Mouse (Mus musculus) MEL (cell line): ENCODE data around the gene 4930548H24Rik. TPM values are rescaled to one million over a fixed set of nuclear protein-coding genes. Genes with fewer than 3 reads are reported as not detected.

Experiments used
- DNase-seq: peaks from one replicate; pipeline ENCODE4 v3.0.0; 2011; ENCODE audit warnings: low read depth, low spot score
- H3K27ac ChIP-seq: 2 replicates; pipeline ENCODE4 v1.5.1; 2012; ENCODE audit warnings: low read depth, mild to moderate bottlenecking, control low read depth, low read length, moderate library complexity; ENCODE audit not compliant: control insufficient read depth
- H3K27me3 ChIP-seq, 2 experiments: fragments of 150-350 bp in 1 of 2; sonication (generic) in 1 of 2; 2 replicates each; pipeline ENCODE4 v1.6.1; 2012; ENCODE audit warnings: low read length in 2 of 2, mild to moderate bottlenecking in 2 of 2, improper control_type of control experiment in 1 of 2, moderate library complexity in 1 of 2; ENCODE audit not compliant: insufficient read depth in 2 of 2, control insufficient read depth in 1 of 2
- H3K36me3 ChIP-seq, 2 experiments: 2 replicates each; pipeline ENCODE4 v1.6.1; 2012 to 2014; ENCODE audit warnings: low read length in 2 of 2, improper control_type of control experiment in 1 of 2, inconsistent platforms in 1 of 2, mild to moderate bottlenecking in 1 of 2; ENCODE audit not compliant: insufficient read depth in 2 of 2, control insufficient read depth in 1 of 2
- H3K4me1 ChIP-seq, 2 experiments: fragments of 150-350 bp in 1 of 2; sonication (generic) in 1 of 2; 2 replicates each; pipeline ENCODE4 v1.6.1; 2012; ENCODE audit warnings: low read length in 2 of 2, improper control_type of control experiment in 1 of 2, mild to moderate bottlenecking in 1 of 2; ENCODE audit not compliant: insufficient read depth in 2 of 2, control insufficient read depth in 1 of 2
- H3K4me3 ChIP-seq, 2 experiments: fragments of 150-350 bp in 1 of 2; sonication (generic) in 1 of 2; 2 replicates each; pipeline ENCODE4 v1.5.1; 2012; ENCODE audit warnings: low read depth in 2 of 2, low read length in 2 of 2, mild to moderate bottlenecking in 2 of 2, moderate library complexity in 2 of 2, control low read depth in 1 of 2, improper control_type of control experiment in 1 of 2; ENCODE audit not compliant: control insufficient read depth in 1 of 2, insufficient read depth in 1 of 2
- H3K79me2 ChIP-seq: 2 replicates; pipeline ENCODE4 v1.6.1; 2012; ENCODE audit warnings: mild to moderate bottlenecking, low read length, moderate library complexity; ENCODE audit not compliant: control insufficient read depth, poor library complexity, insufficient read depth
- H3K9ac ChIP-seq: 2 replicates; pipeline ENCODE4 v1.6.1; 2012; ENCODE audit warnings: low read depth, mild to moderate bottlenecking, control low read depth, low read length, moderate library complexity; ENCODE audit not compliant: control insufficient read depth, poor library complexity, severe bottlenecking
- H3K9me3 ChIP-seq: fragments of 150-350 bp; sonication (generic); replicated peaks from 2 replicates; pipeline ENCODE4 v1.6.1; 2012; ENCODE audit warnings: mild to moderate bottlenecking, low read length, improper control_type of control experiment, moderate library complexity; ENCODE audit not compliant: insufficient read depth
- BHLHE40 ChIP-seq: IDR thresholded peaks from 2 replicates; pipeline ENCODE4 v1.6.1; 2012; ENCODE audit warnings: low read depth, mild to moderate bottlenecking, inconsistent platforms, low read length, improper control_type of control experiment, borderline replicate concordance
- CTCF ChIP-seq, 3 experiments: IDR thresholded peaks in 2 of 3; conservative IDR thresholded peaks in 1 of 3; 2 replicates each; pipeline ENCODE4 v1.5.1; 2011 to 2012; ENCODE audit warnings: low read length in 3 of 3, low read depth in 2 of 3, mild to moderate bottlenecking in 2 of 3, improper control_type of control experiment in 1 of 3, inconsistent platforms in 1 of 3, mixed read lengths in 1 of 3, moderate library complexity in 1 of 3; ENCODE audit not compliant: control insufficient read depth in 1 of 3, insufficient read depth in 1 of 3, poor library complexity in 1 of 3, severe bottlenecking in 1 of 3
- E2F4 ChIP-seq: IDR thresholded peaks from 2 replicates; pipeline ENCODE4 v1.6.1; 2011; ENCODE audit warnings: low read depth, low read length, improper control_type of control experiment, borderline replicate concordance
- ELF1 ChIP-seq: IDR thresholded peaks from 2 replicates; pipeline ENCODE4 v1.6.1; 2014; ENCODE audit warnings: low read depth, mild to moderate bottlenecking, inconsistent platforms, low read length, improper control_type of control experiment, moderate library complexity
- EP300 ChIP-seq, 2 experiments: IDR thresholded peaks; 2 replicates each; pipeline ENCODE4 v1.6.1; 2011; ENCODE audit warnings: improper control_type of control experiment in 2 of 2, low read length in 2 of 2, low read depth in 1 of 2, mild to moderate bottlenecking in 1 of 2
- GATA1 ChIP-seq: IDR thresholded peaks from 2 replicates; pipeline ENCODE4 v1.6.1; 2011; ENCODE audit warnings: low read depth, low read length, improper control_type of control experiment
- MAFK ChIP-seq: IDR thresholded peaks from 2 replicates; pipeline ENCODE4 v1.6.1; 2011; ENCODE audit warnings: low read depth, mild to moderate bottlenecking, low read length, improper control_type of control experiment, borderline replicate concordance
- MAX ChIP-seq: IDR thresholded peaks from 2 replicates; pipeline ENCODE4 v1.6.1; 2011; ENCODE audit warnings: low read length, improper control_type of control experiment
- MXI1 ChIP-seq: IDR thresholded peaks from 2 replicates; pipeline ENCODE4 v1.6.1; 2011; ENCODE audit warnings: mild to moderate bottlenecking, low read depth, low read length, improper control_type of control experiment
- MYC ChIP-seq: IDR thresholded peaks from 2 replicates; pipeline ENCODE4 v1.6.1; 2011; ENCODE audit warnings: low read depth, mild to moderate bottlenecking, low read length, improper control_type of control experiment, moderate library complexity
- POLR2AphosphoS2 ChIP-seq: IDR thresholded peaks from 2 replicates; pipeline ENCODE4 v1.6.1; 2011; ENCODE audit warnings: low read length, improper control_type of control experiment
- POLR2AphosphoS5 ChIP-seq: IDR thresholded peaks from 2 replicates; pipeline ENCODE4 v1.6.1; 2012; ENCODE audit warnings: low read depth, borderline replicate concordance, mild to moderate bottlenecking, inconsistent platforms, low read length, moderate library complexity, mixed read lengths
- RAD21 ChIP-seq: IDR thresholded peaks from 2 replicates; pipeline ENCODE4 v1.6.1; 2011; ENCODE audit warnings: mild to moderate bottlenecking, low read depth, low read length, improper control_type of control experiment
- SIN3A ChIP-seq: IDR thresholded peaks from 2 replicates; pipeline ENCODE4 v1.6.1; 2012; ENCODE audit warnings: low read length, improper control_type of control experiment, inconsistent platforms
- SMC3 ChIP-seq: IDR thresholded peaks from 2 replicates; pipeline ENCODE4 v1.6.1; 2011; ENCODE audit warnings: low read depth, low read length, improper control_type of control experiment
- TAL1 ChIP-seq: IDR thresholded peaks from 2 replicates; pipeline ENCODE4 v1.6.1; 2012; ENCODE audit warnings: mild to moderate bottlenecking, inconsistent platforms, low read length, moderate library complexity, mixed read lengths
- TBP ChIP-seq: IDR thresholded peaks from 2 replicates; pipeline ENCODE4 v1.8.0; 2011; ENCODE audit warnings: low read depth, low read length, improper control_type of control experiment
- USF1 ChIP-seq: IDR thresholded peaks from 2 replicates; pipeline ENCODE4 v1.6.1; 2014; ENCODE audit warnings: low read depth, mild to moderate bottlenecking, inconsistent platforms, low read length, improper control_type of control experiment, moderate library complexity
- ZKSCAN1 ChIP-seq: IDR thresholded peaks from 2 replicates; pipeline ENCODE4 v1.6.1; 2012; ENCODE audit warnings: low read depth, mild to moderate bottlenecking, inconsistent platforms, low read length, improper control_type of control experiment, moderate library complexity
- ZNF384 ChIP-seq: IDR thresholded peaks from 2 replicates; pipeline ENCODE4 v1.6.1; 2012; ENCODE audit warnings: low read depth, mild to moderate bottlenecking, inconsistent platforms, low read length, improper control_type of control experiment
- polyA plus RNA-seq, 2 experiments: library from polyadenylated mRNA; stranded (reverse) in 1 of 2; unstranded in 1 of 2; fragments of >175 nt in 1 of 2; fragments of >200 nt in 1 of 2; gene quantifications; 2 replicates each; pipeline versions ENCODE4 v1.2.1 to v1.2.4; 2012; ENCODE audit warnings: low replicate concordance in 2 of 2, low read depth in 1 of 2; ENCODE audit not compliant: insufficient read length in 2 of 2, insufficient read depth in 1 of 2, missing spikeins in 1 of 2
- total RNA-seq: library from RNA; depleted of rRNA; stranded (reverse); fragments of 300-350 nt; gene quantifications from 2 replicates; pipeline ENCODE4 v1.2.3, GENCODE M21; 2012

Gene 4930548H24Rik
- total and polyA plus RNA-seq, 3 experiments: 0.13 to 0.15 TPM; not detected in 1

DNA sequence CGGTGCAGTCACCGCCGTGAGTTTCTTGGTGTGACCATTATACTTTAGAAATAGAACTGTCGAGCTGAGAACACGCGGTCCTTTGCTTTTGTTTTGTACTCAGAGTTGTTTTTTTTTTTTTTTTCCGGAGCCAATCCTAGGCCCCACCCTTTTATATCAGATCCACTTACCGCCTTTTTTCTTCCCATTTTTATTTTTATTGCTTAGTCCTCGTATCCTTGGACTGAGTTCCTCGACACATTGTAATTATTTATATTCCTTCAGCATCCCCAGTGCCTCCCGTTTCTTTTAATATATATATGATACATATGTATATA lies 33.0 kb upstream of the 4930548H24Rik start:
- DNase-seq: no peak
- Histone ChIP-seq H3K4me1 (peaks cover 5 to 20% of the 10 kb centered on the region in 2 experiments), H3K9me3 (no peaks in the 10 kb centered on the region)
- TF ChIP-seq MAFK (no peak), E2F4 (peak; percentile 51; the same call in 1 of the 2 replicates), RAD21 (no peak), ZKSCAN1 (no peak), MAX (no peak; the same call in 1 of the 2 replicates), ZNF384 (peak; percentile 96), TBP (no peak; the same call in 1 of the 2 replicates), ELF1 (no peak), USF1 (no peak), MXI1 (no peak; the same call in 1 of the 2 replicates), BHLHE40 (no peak), TAL1 (no peak), GATA1 (peak; percentile 51), SIN3A (peak; percentile 41; the same call in 1 of the 2 replicates), POLR2AphosphoS5 (no peak), EP300 (IDR thresholded peaks at IDR 0.05; ENCODE audit: low read depth in 1 of 2, low read length in 2 of 2) (no peak), CTCF (IDR thresholded peaks at IDR 0.05 in 2 of 3, conservative IDR thresholded peaks at IDR 0.05 in 1 of 3; ENCODE audit: control insufficient read depth in 1 of 3, insufficient read depth in 1 of 3, low read depth in 2 of 3, low read length in 3 of 3, poor library complexity in 1 of 3, severe bottlenecking in 1 of 3) (no peak), MYC (peak; percentile 86)
- TF ChIP-seq, all 39 proteins: peak for 5
- peak overlapping the region; percentile 86 for H3K27ac ChIP-seq
- peaks cover 16% of the 10 kb centered on the region for H3K79me2 ChIP-seq
- peaks cover 0 to 23% of the 10 kb centered on the region in 2 experiments; a peak in 2 of 4 replicates for H3K36me3 ChIP-seq
- peak overlapping the region; percentile 35 to 68 for H3K4me3 ChIP-seq
- peak overlapping the region; percentile 89 for H3K9ac ChIP-seq
- no peaks in the 10 kb centered on the region; a peak in 1 of 4 replicates for H3K27me3 ChIP-seq

DNA sequence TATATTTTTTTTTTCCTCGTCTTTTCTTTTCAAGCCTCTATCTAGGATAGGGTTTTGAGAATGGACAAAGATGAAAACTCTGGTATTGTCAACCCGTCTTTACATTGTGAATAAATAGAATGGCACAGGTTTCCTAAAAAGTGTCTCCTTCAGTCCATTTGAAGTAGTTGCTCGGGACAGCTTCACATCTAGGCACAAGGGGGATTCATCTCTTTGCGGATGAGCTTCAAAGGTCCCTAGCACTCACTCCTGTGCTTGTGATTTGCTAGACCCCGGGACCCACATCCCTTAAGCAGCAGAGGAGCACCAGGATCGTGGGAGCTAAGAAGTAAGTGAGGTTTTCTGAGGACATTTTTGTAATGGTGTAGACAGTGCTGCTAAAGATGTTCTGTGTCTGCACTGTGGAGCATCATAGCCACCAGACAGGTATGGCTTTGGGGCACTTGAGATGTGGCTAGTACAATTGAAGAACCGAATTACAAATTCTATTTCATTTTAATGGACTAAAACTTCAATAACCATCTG lies 32.6 kb upstream of the 4930548H24Rik start:
- H3K4me1 ChIP-seq: peaks cover 5 to 20% of the 10 kb centered on the region in 2 experiments
- peak; percentile 54 for DNase-seq
- H3K9ac ChIP-seq: peak overlapping the region; percentile 89
- peak overlapping the region; percentile 44 for H3K27ac ChIP-seq
- peaks cover 16% of the 10 kb centered on the region for H3K79me2 ChIP-seq
- TF ChIP-seq SMC3 (no peak), POLR2AphosphoS2 (0 out of 2 replicates have a peak, but pooled peaks have one; percentile 1)
- no peaks in the 10 kb centered on the region for H3K9me3 ChIP-seq
- peaks cover 0 to 23% of the 10 kb centered on the region in 2 experiments; a peak in 2 of 4 replicates for H3K36me3 ChIP-seq
- H3K4me3 ChIP-seq: peak overlapping the region; percentile 35 to 67
- no peaks in the 10 kb centered on the region for H3K27me3 ChIP-seq
